ENCODE assay signal across 17 mouse cellular contexts in the genomic region with DNA sequence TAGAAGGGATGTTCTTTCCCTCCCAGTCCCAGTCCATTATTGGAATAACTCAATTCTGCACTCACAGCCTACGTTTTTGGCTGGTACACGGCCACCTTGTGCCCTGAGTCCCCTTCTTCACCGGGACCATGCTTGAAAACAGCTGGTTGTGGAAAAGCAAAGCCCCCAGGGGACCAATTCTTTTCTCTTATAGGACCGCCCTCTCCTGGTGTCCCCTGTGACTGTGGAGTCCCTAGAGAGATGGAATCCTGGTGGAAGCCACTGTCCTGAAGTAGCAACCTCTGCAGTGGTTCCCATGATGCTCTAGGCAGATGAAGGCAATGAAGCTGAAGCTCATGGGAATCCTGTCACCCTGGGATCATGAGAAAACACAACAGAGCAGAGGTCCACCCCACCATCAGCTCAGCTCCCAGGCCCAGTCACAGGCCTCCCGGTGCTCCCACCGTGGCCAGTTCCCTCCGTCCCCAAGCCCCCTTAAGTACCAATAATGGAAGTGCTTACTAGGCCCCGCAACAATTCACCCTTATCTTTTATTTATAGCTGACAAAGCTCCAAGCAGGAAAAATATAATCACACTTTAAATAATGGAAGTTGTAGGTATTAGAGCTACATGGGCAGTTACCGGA.
"Had no signal": no experiment of that assay in that cellular context is flagged by ENCODE, and none has a peak within 500 bp of the region (broad histone marks: within the 10 kb centered on the region; RNA-seq: fewer than 3 reads in every experiment).

No protein-coding gene starts in this region.

- H3K9me3 ChIP-seq: limb, embryonic 12.5 days; liver, embryonic 13.5 days; lung, embryonic 15.5 days; midbrain, embryonic 12.5 days had no signal

- H3K9ac ChIP-seq: limb, embryonic 12.5 days; liver, embryonic 13.5 days; liver, postnatal 0 days; lung, embryonic 15.5 days; midbrain, embryonic 12.5 days had no signal

- ATAC-seq: liver, postnatal 0 days; midbrain, embryonic 16.5 days had no signal

- H3K4me3 ChIP-seq: layer of hippocampus, adult 2 months; limb, embryonic 12.5 days; liver, embryonic 13.5 days; lung, embryonic 15.5 days; megakaryocyte, embryonic 14.5 days; midbrain, embryonic 12.5 days had no signal

- H3K27me3 ChIP-seq: limb, embryonic 12.5 days; liver, embryonic 13.5 days; lung, embryonic 15.5 days; midbrain, embryonic 12.5 days had no signal

- H3K27ac ChIP-seq: layer of hippocampus, adult 2 months; limb, embryonic 12.5 days; liver, embryonic 13.5 days; lung, embryonic 15.5 days; macrophage; midbrain, embryonic 12.5 days had no signal

- H3K36me3 ChIP-seq: limb, embryonic 12.5 days; liver, embryonic 13.5 days; lung, embryonic 15.5 days; midbrain, embryonic 12.5 days had no signal

- H3K4me1 ChIP-seq: limb, embryonic 12.5 days; lung, embryonic 15.5 days; midbrain, embryonic 12.5 days had no signal

- DNase-seq: kidney, postnatal 10 days; kidney, postnatal 4 days; liver; liver, embryonic 13.5 days; liver, postnatal 0 days; lung, postnatal 14 days; right cerebral cortex, postnatal 4 days; spleen, adult 18-20 months; thymus, adult 18-20 months; thymus, postnatal 14 days had no signal

- H3K4me2 ChIP-seq: limb, embryonic 12.5 days; liver, embryonic 13.5 days; lung, embryonic 15.5 days; midbrain, embryonic 12.5 days had no signal
